Mouse (Mus musculus) heart, adult 2 months (tissue): ENCODE measurements around the gene Tacr1.

Experiments used
- CTCF ChIP-seq: fragments of 200-600 bp; IDR thresholded peaks from 2 replicates; pipeline ENCODE4 v1.8.1; 2022; ENCODE audit warnings: antibody characterized with exemption, mild to moderate bottlenecking, moderate library complexity
- EP300 ChIP-seq: fragments of 200-500 bp; IDR thresholded peaks from 2 replicates; pipeline ENCODE4 v1.6.1; 2011; ENCODE audit warnings: low read depth, low read length, control low read depth; ENCODE audit not compliant: insufficient read depth
- POLR2A ChIP-seq: fragments of 200-500 bp; IDR thresholded peaks from 2 replicates; pipeline ENCODE4 v1.6.1; 2011; ENCODE audit warnings: mild to moderate bottlenecking, low read depth, low read length, control low read depth; ENCODE audit not compliant: insufficient read depth

GRCm38 (mm10) chr6:82383556-82383955 lies 18.6 kb upstream of the Tacr1 start:
- no peak for TF ChIP-seq CTCF
- no peak for TF ChIP-seq POLR2A
- no peak for TF ChIP-seq EP300
